Mouse (Mus musculus) T-cell, adult 2 months (primary cell): ENCODE measurements at regions not wholly inside any gene's neighbourhood (a gene's known extent, or its start where the extent isn't known, plus 50 kb on each side); places are given as distances from the start of the nearest gene placed in this dataset.
"Not testable (repeated sequence)": the region's sequence is repeated elsewhere in the genome, so short reads cannot be mapped to it uniquely, and the experiment has no call there.

Experiments used
- DNase-seq: peaks from one replicate; pipeline ENCODE4 v3.0.0; 2022; ENCODE audit warnings: low spot score

GRCm38 (mm10) chr5:148820476-148820875 lies 108.6 kb downstream of the Katnal1 start:
- DNase-seq = peak; percentile 66

GRCm38 (mm10) chr5:148819423-148819822 lies 109.7 kb downstream of the Katnal1 start:
- DNase-seq = peak; percentile 43

- DNase-seq = no peak
Observed at GRCm38 (mm10) chr5:148818746-148819145, 110.4 kb downstream of the Katnal1 start.

GRCm38 (mm10) chr5:148812840-148813239 lies 116.3 kb downstream of the Katnal1 start:
- DNase-seq = no peak

- DNase-seq = peak; percentile 67
Observed at GRCm38 (mm10) chr5:148812016-148812415, 117.1 kb downstream of the Katnal1 start.

- no peak for DNase-seq
Observed at GRCm38 (mm10) chr5:148809485-148809884, 119.6 kb downstream of the Katnal1 start.

GRCm38 (mm10) chr5:148809055-148809454 lies 120.1 kb downstream of the Katnal1 start:
- DNase-seq = no peak

- DNase-seq = peak; percentile 27
Observed at GRCm38 (mm10) chr5:148808426-148808825, 120.7 kb downstream of the Katnal1 start.

GRCm38 (mm10) chr5:148807612-148808011 lies 121.5 kb downstream of the Katnal1 start:
- no peak for DNase-seq

GRCm38 (mm10) chr5:148805030-148805429 lies 124.1 kb downstream of the Katnal1 start:
- DNase-seq = no peak

GRCm38 (mm10) chr5:148803772-148804171 lies 125.3 kb downstream of the Katnal1 start:
- no peak for DNase-seq

- no peak for DNase-seq
Observed at GRCm38 (mm10) chr5:148802720-148803119, 126.4 kb downstream of the Katnal1 start.

- no peak for DNase-seq
Observed at GRCm38 (mm10) chr5:148798541-148798940, 130.6 kb downstream of the Katnal1 start.

- DNase-seq = no peak
Observed at GRCm38 (mm10) chr5:148796072-148796471, 133.0 kb downstream of the Katnal1 start.

GRCm38 (mm10) chr5:148794465-148794864 lies 134.7 kb downstream of the Katnal1 start:
- peak; percentile 42 for DNase-seq

GRCm38 (mm10) chr5:148792736-148793440 lies 136.2 kb downstream of the Katnal1 start:
- DNase-seq = peak; percentile 74

GRCm38 (mm10) chr5:148791651-148792050 lies 137.5 kb downstream of the Katnal1 start:
- DNase-seq = no peak

- DNase-seq = not testable (repeated sequence)
Observed at GRCm38 (mm10) chr5:148790343-148790742, 138.8 kb downstream of the Katnal1 start.

GRCm38 (mm10) chr5:148789823-148790222 lies 139.3 kb downstream of the Katnal1 start:
- no peak for DNase-seq

- no peak for DNase-seq
Observed at GRCm38 (mm10) chr5:148789147-148789566, 140.0 kb downstream of the Katnal1 start.

- no peak for DNase-seq
Observed at GRCm38 (mm10) chr5:148788690-148789089, 140.4 kb downstream of the Katnal1 start.

- DNase-seq = no peak
Observed at GRCm38 (mm10) chr5:148787270-148787669, 141.8 kb downstream of the Katnal1 start.

- not testable (repeated sequence) for DNase-seq
Observed at GRCm38 (mm10) chr5:148781076-148781475, 148.0 kb downstream of the Katnal1 start.
